Mouse (Mus musculus) midbrain, embryonic 16.5 days (tissue): ENCODE data around the gene Zfp74. TPM values are rescaled to one million over a fixed set of nuclear protein-coding genes. Genes with fewer than 3 reads are reported as not detected.

Source experiments
- ATAC-seq: fragments of 200-750 bp; cut with Nextera tagmentation; 2 replicates; pipeline ENCODE4 v1.8.0; 2017; ENCODE audit warnings: moderate TSS enrichment
- H3K27ac ChIP-seq: fragments of 300-500 bp; sonication (generic); 2 replicates; pipeline ENCODE4 v1.5.1; 2014; ENCODE audit warnings: mild to moderate bottlenecking, low read length, mixed read lengths
- H3K27me3 ChIP-seq: fragments of 300-500 bp; sonication (generic); 2 replicates; pipeline ENCODE4 v1.6.1; 2014; ENCODE audit warnings: low read depth, low read length, mixed read lengths; ENCODE audit not compliant: control insufficient read depth, insufficient read depth
- H3K36me3 ChIP-seq: fragments of 300-500 bp; sonication (generic); 2 replicates; pipeline ENCODE4 v1.6.1; 2014; ENCODE audit warnings: mild to moderate bottlenecking, low read length, moderate library complexity, mixed read lengths; ENCODE audit not compliant: control insufficient read depth, insufficient read depth
- H3K4me1 ChIP-seq: fragments of 300-500 bp; sonication (generic); 2 replicates; pipeline ENCODE4 v1.6.1; 2014; ENCODE audit warnings: mild to moderate bottlenecking, low read length, mixed read lengths; ENCODE audit not compliant: control insufficient read depth, insufficient read depth
- H3K4me2 ChIP-seq: fragments of 300-500 bp; sonication (generic); 2 replicates; pipeline ENCODE4 v1.6.1; 2014; ENCODE audit warnings: mild to moderate bottlenecking, low read length, mixed read lengths
- H3K4me3 ChIP-seq: fragments of 300-500 bp; sonication (generic); 2 replicates; pipeline ENCODE4 v1.5.1; 2014; ENCODE audit warnings: low read depth, mild to moderate bottlenecking, low read length, moderate library complexity, mixed read lengths
- H3K9ac ChIP-seq: fragments of 300-500 bp; sonication (generic); 2 replicates; pipeline ENCODE4 v1.6.1; 2014; ENCODE audit warnings: low read depth, low read length, mixed read lengths
- H3K9me3 ChIP-seq: fragments of 300-500 bp; sonication (generic); replicated peaks from 2 replicates; pipeline ENCODE4 v1.6.1; 2014; ENCODE audit warnings: mild to moderate bottlenecking, low read length, mixed read lengths; ENCODE audit not compliant: control insufficient read depth, poor library complexity, severe bottlenecking
- WGBS: fragments of 180-500 bp; shearing (Covaris S2); extraction: QIAGEN DNeasy Blood & Tissue Kit; methylation state at CpG from one replicate; pipeline ENCODE4 v1.1.7; 2014; 5-methylcytosine and 5-hydroxymethylcytosine counted together
- polyA plus RNA-seq: library from polyadenylated mRNA; unstranded; fragments of >200 nt; fragmentation: Nextera tagmentation; extraction: Ambion mirVana; gene quantifications from 2 replicates; pipeline ENCODE4 v1.2.1, GENCODE M21; 2015

The Zfp74 gene
- 24.4 and 26.7 TPM in 2 replicates for polyA plus RNA-seq

DNA sequence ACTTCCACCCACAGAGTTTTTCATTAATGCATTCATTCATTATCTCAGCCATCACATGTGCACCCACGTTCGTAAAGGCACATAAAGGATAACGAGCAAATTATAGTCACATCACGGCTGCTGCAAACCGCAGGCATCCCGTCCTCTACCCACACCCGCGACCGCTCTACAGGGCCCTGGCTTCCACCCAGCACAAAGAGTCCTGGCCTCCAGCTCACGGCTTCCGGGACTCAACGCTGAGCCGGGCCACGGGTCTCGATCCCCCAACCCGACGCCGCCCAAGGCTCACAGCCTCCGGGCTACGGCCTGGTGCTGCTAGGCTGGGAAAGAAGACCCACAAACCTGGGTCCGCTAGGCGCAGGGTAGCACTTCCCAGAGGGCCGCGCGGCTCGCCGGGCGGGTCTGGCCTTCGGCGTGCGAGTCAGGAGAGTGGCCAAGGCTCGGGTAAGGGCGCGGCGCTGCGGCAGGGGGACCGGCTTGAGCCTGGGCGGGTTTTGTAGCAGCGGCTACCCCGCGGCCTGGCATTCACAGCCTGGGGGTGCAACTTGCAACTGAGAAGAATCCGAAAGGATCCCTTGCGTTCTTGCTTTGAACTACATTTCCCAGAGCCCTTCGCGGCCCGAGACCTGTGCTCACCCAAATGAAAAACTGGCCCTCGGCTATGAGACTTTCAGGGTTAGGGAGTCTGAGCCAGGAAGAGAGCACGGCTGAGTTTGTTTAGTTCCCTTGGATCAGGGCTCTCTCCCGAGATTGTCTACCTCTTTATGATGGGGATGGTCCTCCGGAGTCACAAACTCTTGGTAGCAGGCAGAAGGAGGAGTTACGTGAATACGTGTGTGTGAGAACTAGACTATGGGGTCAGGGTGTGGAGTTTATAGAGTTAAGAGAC is at the start of gene Zfp74:
Gene Zfp74, minus strand, starts transcription at position 577 of the 889 bp plus-strand sequence.
- H3K27me3 ChIP-seq = no peaks in the 10 kb centered on the region
- WGBS = under 1% methylated on average over 50 of the region's 52 CpGs
- H3K36me3 ChIP-seq = peaks cover 5% of the 10 kb centered on the region; the same call in 1 of the 2 replicates
- no peaks in the 10 kb centered on the region for H3K9me3 ChIP-seq
- H3K4me3 ChIP-seq = peak within 1 kb of the TSS; percentile 90
- ATAC-seq = peak; percentile 93
- peaks cover 9% of the 10 kb centered on the region for H3K4me1 ChIP-seq
- H3K9ac ChIP-seq = peak within 1 kb of the TSS; percentile 97
- peak within 1 kb of the TSS; percentile 96 for H3K27ac ChIP-seq
- peak within 1 kb of the TSS; percentile 73 for H3K4me2 ChIP-seq

DNA sequence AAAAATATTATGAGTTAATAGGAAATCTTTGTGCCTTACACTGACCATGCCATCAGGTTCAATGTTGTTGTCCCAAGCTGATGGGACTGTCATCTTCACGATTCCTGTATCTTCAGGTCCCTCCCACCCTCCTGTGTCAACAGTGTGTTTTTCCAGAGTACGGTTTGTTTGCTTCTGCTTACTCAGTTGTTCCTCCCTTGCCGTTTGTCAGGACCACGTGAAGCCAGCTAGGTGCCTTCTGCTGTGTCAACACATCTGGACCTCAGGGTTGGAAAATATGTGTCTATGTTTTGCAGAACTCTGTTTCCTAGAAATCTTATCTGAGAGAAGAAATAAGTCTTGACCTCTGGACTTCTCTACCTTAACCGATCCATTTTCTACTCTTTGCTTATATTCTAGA is 46.7 kb upstream of the Zfp74 start:
- no peak for ATAC-seq
- H3K4me2 ChIP-seq = no peak overlapping the region
- WGBS = 94% methylated on average over 5 of the region's 5 CpGs
- no peaks in the 10 kb centered on the region for H3K27me3 ChIP-seq
- no peak overlapping the region for H3K9ac ChIP-seq
- H3K9me3 ChIP-seq = no peaks in the 10 kb centered on the region
- H3K36me3 ChIP-seq = peaks cover 24% of the 10 kb centered on the region
- H3K4me3 ChIP-seq = no peak overlapping the region
- H3K27ac ChIP-seq = no peak overlapping the region
- no peaks in the 10 kb centered on the region for H3K4me1 ChIP-seq

DNA sequence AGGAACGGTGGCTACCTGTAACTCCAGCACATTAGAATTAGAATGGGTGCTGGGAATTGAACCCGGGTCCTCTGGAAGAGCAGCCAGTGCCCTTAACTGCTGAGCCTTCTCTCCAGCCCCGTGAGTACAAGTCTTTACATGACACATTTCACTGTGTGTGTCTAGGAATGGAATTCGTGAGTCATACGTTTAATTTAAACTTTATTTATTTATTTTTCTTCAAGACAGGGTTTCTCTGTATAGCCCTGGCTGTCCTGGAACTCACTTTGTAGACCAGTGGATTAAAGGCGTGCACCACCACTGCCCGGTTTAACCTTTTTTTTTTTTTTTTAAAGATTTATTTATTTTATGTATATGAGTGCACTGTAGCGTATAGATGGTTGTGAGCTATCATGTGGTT is 41.2 kb upstream of the Zfp74 start:
- H3K4me2 ChIP-seq = no peak overlapping the region
- no peak overlapping the region for H3K9ac ChIP-seq
- H3K4me3 ChIP-seq = no peak overlapping the region
- no peak overlapping the region for H3K27ac ChIP-seq
- H3K36me3 ChIP-seq = peaks cover 30% of the 10 kb centered on the region
- H3K4me1 ChIP-seq = no peaks in the 10 kb centered on the region
- no peak for ATAC-seq
- WGBS = 98% methylated on average over 8 of the region's 8 CpGs
- H3K27me3 ChIP-seq = no peaks in the 10 kb centered on the region
- H3K9me3 ChIP-seq = no peaks in the 10 kb centered on the region

DNA sequence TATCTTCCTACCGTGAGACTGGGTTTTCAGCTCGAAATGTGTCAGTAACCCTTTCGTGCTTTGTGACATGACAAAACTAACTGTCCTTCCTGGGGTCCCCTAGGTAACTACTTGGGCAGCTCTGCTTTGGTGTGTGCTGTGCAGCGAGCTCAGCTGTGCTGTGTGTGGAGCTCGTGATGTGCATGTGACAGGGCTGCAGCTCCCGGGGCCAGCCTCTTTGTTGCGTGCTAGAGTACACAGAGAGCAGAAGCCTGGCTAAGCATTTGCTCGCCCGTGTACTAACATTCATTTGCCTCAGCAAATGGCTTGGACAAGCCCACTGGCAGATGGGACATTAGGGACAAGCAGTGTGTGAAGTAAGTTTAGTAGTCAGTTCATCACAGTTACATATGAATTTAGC is 39.5 kb upstream of the Zfp74 start:
- Histone ChIP-seq H3K4me2 (no peak overlapping the region), H3K9me3 (no peaks in the 10 kb centered on the region), H3K36me3 (peaks cover 24% of the 10 kb centered on the region), H3K4me3 (no peak overlapping the region), H3K9ac (no peak overlapping the region), H3K27me3 (no peaks in the 10 kb centered on the region), H3K4me1 (no peaks in the 10 kb centered on the region), H3K27ac (no peak overlapping the region)
- no peak for ATAC-seq
- 98% methylated on average over 9 of the region's 9 CpGs for WGBS

DNA sequence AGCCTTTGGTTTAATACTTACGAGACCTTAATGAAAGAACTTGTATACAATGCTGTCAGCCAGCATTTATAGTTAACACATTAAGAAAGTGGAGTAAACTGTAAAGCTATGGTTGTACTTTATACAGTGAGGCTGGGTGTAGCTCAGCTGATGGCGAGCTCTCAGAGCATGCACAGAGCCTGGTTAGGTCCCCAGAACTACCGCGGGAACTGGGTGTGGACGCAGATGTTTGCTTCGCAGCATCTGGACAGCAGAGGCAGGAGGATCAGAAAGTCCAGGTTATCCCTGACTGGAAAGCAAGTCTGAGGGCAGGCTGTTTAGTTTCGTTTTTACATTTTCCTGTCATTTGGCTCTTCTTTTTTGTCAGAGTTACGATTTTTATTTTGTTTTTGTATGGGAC is 38.8 kb upstream of the Zfp74 start:
- Histone ChIP-seq H3K4me2 (no peak overlapping the region), H3K4me1 (no peaks in the 10 kb centered on the region), H3K4me3 (no peak overlapping the region), H3K9ac (no peak overlapping the region), H3K9me3 (no peaks in the 10 kb centered on the region), H3K27ac (no peak overlapping the region), H3K27me3 (no peaks in the 10 kb centered on the region), H3K36me3 (peaks cover 21% of the 10 kb centered on the region)
- WGBS = 98% methylated on average over 8 of the region's 8 CpGs
- ATAC-seq = no peak

DNA sequence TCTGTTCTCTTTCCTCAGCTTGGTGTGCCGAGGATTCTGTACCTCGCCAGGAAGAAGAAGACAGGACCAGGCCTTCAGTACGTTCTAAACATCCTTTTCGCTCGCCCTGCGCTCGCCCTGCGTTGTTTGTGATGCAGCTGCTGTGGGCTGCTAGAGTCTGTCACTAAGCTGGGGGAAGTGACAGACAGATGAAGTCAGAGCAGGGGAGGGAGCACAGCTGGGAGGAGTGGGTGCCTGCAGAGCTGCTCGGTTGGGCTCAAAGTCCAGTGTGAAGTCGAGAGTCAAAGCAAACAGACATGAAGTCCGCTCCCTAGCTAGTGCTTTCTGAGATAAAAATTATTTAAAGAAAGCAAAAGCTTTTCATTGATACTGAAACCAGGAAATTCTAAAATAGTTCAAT is 35.1 kb upstream of the Zfp74 start:
- no peak overlapping the region for H3K4me2 ChIP-seq
- no peak for ATAC-seq
- H3K9me3 ChIP-seq = no peaks in the 10 kb centered on the region
- peaks cover 9% of the 10 kb centered on the region for H3K4me1 ChIP-seq
- peaks cover 17% of the 10 kb centered on the region for H3K36me3 ChIP-seq
- H3K27me3 ChIP-seq = no peaks in the 10 kb centered on the region
- no peak overlapping the region for H3K27ac ChIP-seq
- no peak overlapping the region for H3K9ac ChIP-seq
- 89% methylated on average over 11 of the region's 11 CpGs for WGBS
- H3K4me3 ChIP-seq = no peak overlapping the region

DNA sequence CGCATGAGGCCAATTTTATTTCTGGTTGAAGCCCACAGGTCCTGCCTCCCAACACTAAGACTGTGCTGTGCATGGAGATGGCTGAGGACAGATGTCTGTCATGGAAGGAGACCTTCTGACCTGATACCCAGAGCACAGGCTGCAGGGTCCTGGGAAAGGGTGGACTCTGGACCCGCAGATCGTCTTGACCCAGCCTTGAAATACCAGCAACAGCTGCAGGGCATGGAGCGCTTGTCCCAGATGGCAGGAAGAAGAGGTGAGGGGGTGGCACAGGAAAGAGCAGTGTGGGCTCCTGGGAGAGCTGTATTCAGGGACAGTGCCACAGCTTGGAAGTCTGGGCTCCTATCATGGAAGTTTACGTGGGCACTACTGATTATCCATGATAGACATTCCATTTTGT is 33.7 kb upstream of the Zfp74 start:
- ATAC-seq = no peak
- no peak overlapping the region for H3K9ac ChIP-seq
- no peaks in the 10 kb centered on the region for H3K9me3 ChIP-seq
- H3K27ac ChIP-seq = no peak overlapping the region
- H3K36me3 ChIP-seq = peaks cover 14% of the 10 kb centered on the region
- WGBS = 93% methylated on average over 5 of the region's 5 CpGs
- no peaks in the 10 kb centered on the region for H3K27me3 ChIP-seq
- H3K4me1 ChIP-seq = peaks cover 15% of the 10 kb centered on the region
- no peak overlapping the region for H3K4me3 ChIP-seq
- no peak overlapping the region for H3K4me2 ChIP-seq

DNA sequence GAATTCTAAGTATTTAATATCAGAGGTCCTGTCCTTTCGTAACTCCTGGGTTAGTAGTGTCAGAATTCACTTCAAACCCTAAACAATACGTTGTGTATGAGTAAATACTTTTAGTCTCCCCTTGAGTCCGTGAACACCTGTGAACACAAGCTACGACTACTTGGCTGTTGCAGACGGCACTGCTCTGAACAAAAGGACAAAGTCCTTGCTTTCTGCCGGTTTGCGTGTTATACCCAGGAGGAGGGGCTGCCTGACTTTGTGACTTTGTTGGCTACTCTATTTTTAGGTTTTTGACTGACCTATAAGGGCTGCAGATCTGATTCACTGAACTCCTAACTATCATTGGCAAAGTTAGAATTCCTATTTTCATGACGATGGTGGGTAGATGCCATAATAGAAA is 32.2 kb upstream of the Zfp74 start:
- Histone ChIP-seq H3K36me3 (peaks cover 12% of the 10 kb centered on the region), H3K27me3 (no peaks in the 10 kb centered on the region), H3K27ac (no peak overlapping the region), H3K9ac (no peak overlapping the region), H3K4me1 (peaks cover 17% of the 10 kb centered on the region), H3K4me3 (no peak overlapping the region), H3K9me3 (no peaks in the 10 kb centered on the region), H3K4me2 (no peak overlapping the region)
- WGBS = 91% methylated on average over 8 of the region's 8 CpGs
- ATAC-seq = no peak

DNA sequence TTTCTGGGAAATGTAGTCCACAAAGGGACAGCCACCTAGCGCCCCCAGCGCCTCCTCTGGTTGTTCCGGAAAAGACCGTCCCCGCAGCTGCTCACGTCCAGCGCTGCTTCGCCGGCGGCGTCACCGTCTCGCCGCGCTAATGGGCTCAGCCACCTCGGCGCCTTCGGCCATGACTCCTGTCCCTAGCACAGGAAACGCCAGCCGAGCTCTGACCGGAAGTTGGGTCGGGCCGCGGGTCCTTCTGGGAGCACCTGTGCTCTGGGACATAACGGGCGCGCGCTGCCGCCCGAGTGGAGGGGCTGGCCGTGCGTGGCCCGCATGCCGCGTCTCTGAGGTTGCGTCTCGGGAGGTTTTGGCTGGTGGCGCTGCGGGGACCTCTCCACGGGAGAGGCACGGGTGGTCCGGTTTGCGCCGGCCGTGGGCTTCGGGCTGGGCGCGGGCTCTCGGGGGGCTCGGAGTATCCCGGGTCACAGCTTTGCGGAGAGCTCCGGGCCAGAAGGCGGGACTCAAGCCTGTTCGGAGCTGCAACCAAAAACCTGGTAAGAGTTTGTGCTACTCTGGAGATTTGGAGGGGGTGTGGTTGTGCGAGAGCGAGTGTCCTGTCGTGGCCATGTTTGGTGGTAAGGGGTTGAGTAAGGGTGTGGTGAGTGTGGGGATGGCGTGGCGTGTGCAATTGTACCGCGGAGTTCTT is 29.9 kb upstream of the Zfp74 start, which contains the start of gene Zfp568:
Gene Zfp568, plus strand, starts transcription at position 266 of the 691 bp plus-strand sequence.
- Histone ChIP-seq H3K4me1 (peaks cover 17% of the 10 kb centered on the region), H3K4me2 (peak within 1 kb of the TSS; percentile 78), H3K9ac (peak within 1 kb of the TSS; percentile 88), H3K9me3 (no peaks in the 10 kb centered on the region), H3K4me3 (peak within 1 kb of the TSS; percentile 94), H3K36me3 (peaks cover 5% of the 10 kb centered on the region), H3K27me3 (no peaks in the 10 kb centered on the region), H3K27ac (peak within 1 kb of the TSS; percentile 89)
- under 1% methylated on average over 62 of the region's 62 CpGs for WGBS
- ATAC-seq = peak; percentile 96
